Mouse (Mus musculus): ENCODE measurements around the gene Cyp8b1. TPM values are rescaled to one million over a fixed set of nuclear protein-coding genes. Genes with fewer than 3 reads are reported as not detected.

The Cyp8b1 gene
- polyA plus RNA-seq, 2 experiments = 0.74 to 1.8 TPM

- TF ChIP-seq CTCF (IDR thresholded peaks at IDR 0.05; ENCODE audit: low read depth) (no peak), EP300 (IDR thresholded peaks at IDR 0.05; ENCODE audit: low read depth) (no peak)
- Histone ChIP-seq H3K4me3 (ENCODE audit: insufficient read depth in 1 of 2, low read depth in 2 of 2, low read length in 2 of 2) (no peak overlapping the region), H3K9me3 (ENCODE audit: control insufficient read depth, low read length) (no peaks in the 10 kb centered on the region), H3K4me1 (replicated peaks; ENCODE audit: control insufficient read depth in 2 of 2, insufficient read depth in 2 of 2, low read length in 1 of 2) (no peaks in the 10 kb centered on the region), H3K36me3 (replicated peaks; ENCODE audit: control insufficient read depth, insufficient read depth, low read depth) (no peaks in the 10 kb centered on the region), H3K9ac (replicated peaks) (no peak overlapping the region), H3K27me3 (ENCODE audit: control insufficient read depth, insufficient read depth, low read length) (no peaks in the 10 kb centered on the region), H3K4me2 (ENCODE audit: low read depth) (no peak overlapping the region), H3K27ac (no peak overlapping the region)
- ATAC-seq (ENCODE audit: insufficient read depth) (no peak), DNase-seq (ENCODE audit: low read depth in 3 of 3, low spot score in 3 of 3) (no peak)
These were observed 42.5 kb downstream of the Cyp8b1 start for GRCm38 (mm10) chr9:121873578-121873977.

GRCm38 (mm10) chr9:121872062-121872683 is 43.9 kb downstream of the Cyp8b1 start:
- H3K36me3 ChIP-seq (replicated peaks; ENCODE audit: control insufficient read depth, insufficient read depth, low read depth) = no peaks in the 10 kb centered on the region
- H3K9me3 ChIP-seq (ENCODE audit: control insufficient read depth, low read length) = no peaks in the 10 kb centered on the region
- TF ChIP-seq EP300 (IDR thresholded peaks at IDR 0.05; ENCODE audit: low read depth) = no peak
- TF ChIP-seq CTCF (IDR thresholded peaks at IDR 0.05; ENCODE audit: low read depth) = no peak
- no peaks in the 10 kb centered on the region for H3K27me3 ChIP-seq (ENCODE audit: control insufficient read depth, insufficient read depth, low read length)
- H3K4me3 ChIP-seq (ENCODE audit: insufficient read depth in 1 of 2, low read depth in 2 of 2, low read length in 2 of 2) = no peak overlapping the region
- H3K4me2 ChIP-seq (ENCODE audit: low read depth) = no peak overlapping the region
- no peaks in the 10 kb centered on the region for H3K4me1 ChIP-seq (replicated peaks; ENCODE audit: control insufficient read depth in 2 of 2, insufficient read depth in 2 of 2, low read length in 1 of 2)
- no peak overlapping the region for H3K9ac ChIP-seq (replicated peaks)
- ATAC-seq (ENCODE audit: insufficient read depth) = no peak
- H3K27ac ChIP-seq = no peak overlapping the region
- WGBS (ENCODE audit: insufficient replicate concordance) = 70% methylated on average over 2 of the region's 2 CpGs
- DNase-seq (ENCODE audit: low read depth in 3 of 3, low spot score in 3 of 3) = no peak

- no peak for ATAC-seq (ENCODE audit: insufficient read depth)
These were observed 46.1 kb downstream of the Cyp8b1 start for GRCm38 (mm10) chr9:121869973-121870515.

GRCm38 (mm10) chr9:121869432-121869831 is 46.7 kb downstream of the Cyp8b1 start:
- TF ChIP-seq EP300 (IDR thresholded peaks at IDR 0.05; ENCODE audit: low read depth) = no peak
- TF ChIP-seq CTCF (IDR thresholded peaks at IDR 0.05; ENCODE audit: low read depth) = no peak
- Histone ChIP-seq H3K27me3 (ENCODE audit: control insufficient read depth, insufficient read depth, low read length) (no peaks in the 10 kb centered on the region), H3K36me3 (replicated peaks; ENCODE audit: control insufficient read depth, insufficient read depth, low read depth) (no peaks in the 10 kb centered on the region), H3K4me1 (replicated peaks; ENCODE audit: control insufficient read depth in 2 of 2, insufficient read depth in 2 of 2, low read length in 1 of 2) (no peaks in the 10 kb centered on the region), H3K9ac (replicated peaks) (no peak overlapping the region), H3K4me3 (ENCODE audit: insufficient read depth in 1 of 2, low read depth in 2 of 2, low read length in 2 of 2) (no peak overlapping the region), H3K9me3 (ENCODE audit: control insufficient read depth, low read length) (no peaks in the 10 kb centered on the region), H3K4me2 (ENCODE audit: low read depth) (no peak overlapping the region), H3K27ac (no peak overlapping the region)
- WGBS (ENCODE audit: insufficient replicate concordance) = 59% methylated on average over 5 of the region's 5 CpGs
- ATAC-seq (ENCODE audit: insufficient read depth) = no peak
- DNase-seq (ENCODE audit: low read depth in 3 of 3, low spot score in 3 of 3) = no peak

More at GRCm38 (mm10) chr9:121869973-121870515, 46.1 kb downstream of the Cyp8b1 start:
- WGBS (ENCODE audit: insufficient replicate concordance) = 40% methylated on average over 4 of the region's 4 CpGs
- DNase-seq (ENCODE audit: low read depth in 3 of 3, low spot score in 3 of 3) = no peak
- H3K9me3 ChIP-seq (ENCODE audit: control insufficient read depth, low read length) = no peaks in the 10 kb centered on the region
- no peak overlapping the region for H3K9ac ChIP-seq (replicated peaks)
- H3K36me3 ChIP-seq (replicated peaks; ENCODE audit: control insufficient read depth, insufficient read depth, low read depth) = no peaks in the 10 kb centered on the region
- H3K27ac ChIP-seq = no peak overlapping the region
- TF ChIP-seq CTCF (IDR thresholded peaks at IDR 0.05; ENCODE audit: low read depth) (no peak), EP300 (IDR thresholded peaks at IDR 0.05; ENCODE audit: low read depth) (no peak)
- no peaks in the 10 kb centered on the region for H3K4me1 ChIP-seq (replicated peaks; ENCODE audit: control insufficient read depth in 2 of 2, insufficient read depth in 2 of 2, low read length in 1 of 2)
- no peak overlapping the region for H3K4me3 ChIP-seq (ENCODE audit: insufficient read depth in 1 of 2, low read depth in 2 of 2, low read length in 2 of 2)
- no peak overlapping the region for H3K4me2 ChIP-seq (ENCODE audit: low read depth)
- H3K27me3 ChIP-seq (ENCODE audit: control insufficient read depth, insufficient read depth, low read length) = no peaks in the 10 kb centered on the region

- H3K4me3 ChIP-seq (ENCODE audit: insufficient read depth in 1 of 2, low read depth in 2 of 2, low read length in 2 of 2) = no peak overlapping the region
- TF ChIP-seq EP300 (IDR thresholded peaks at IDR 0.05; ENCODE audit: low read depth) (no peak), CTCF (IDR thresholded peaks at IDR 0.05; ENCODE audit: low read depth) (no peak)
- H3K36me3 ChIP-seq (replicated peaks; ENCODE audit: control insufficient read depth, insufficient read depth, low read depth) = no peaks in the 10 kb centered on the region
- WGBS (ENCODE audit: insufficient replicate concordance) = 59% methylated on average over 6 of the region's 6 CpGs
- H3K9ac ChIP-seq (replicated peaks) = no peak overlapping the region
- DNase-seq (ENCODE audit: low read depth in 3 of 3, low spot score in 3 of 3) (no peak), ATAC-seq (ENCODE audit: insufficient read depth) (no peak)
- no peaks in the 10 kb centered on the region for H3K4me1 ChIP-seq (replicated peaks; ENCODE audit: control insufficient read depth in 2 of 2, insufficient read depth in 2 of 2, low read length in 1 of 2)
- H3K27me3 ChIP-seq (ENCODE audit: control insufficient read depth, insufficient read depth, low read length) = no peaks in the 10 kb centered on the region
- H3K4me2 ChIP-seq (ENCODE audit: low read depth) = no peak overlapping the region
- H3K9me3 ChIP-seq (ENCODE audit: control insufficient read depth, low read length) = no peaks in the 10 kb centered on the region
- H3K27ac ChIP-seq = no peak overlapping the region
These were observed 47.9 kb downstream of the Cyp8b1 start for GRCm38 (mm10) chr9:121868236-121868635.
